Mouse (Mus musculus) left cerebral cortex, postnatal 14 days (tissue): ENCODE results near the gene Hyls1. TPM values are rescaled to one million over a fixed set of nuclear protein-coding genes. Genes with fewer than 3 reads are reported as not detected.
"Not testable (repeated sequence)": the region's sequence is repeated elsewhere in the genome, so short reads cannot be mapped to it uniquely, and the experiment has no call there.

Source experiments
- DNase-seq, 2 experiments: peaks; one replicate each; pipeline ENCODE4 v3.0.0; 2021 to 2022; ENCODE audit warnings: low spot score in 2 of 2, mixed read lengths in 1 of 2
- intact Hi-C: fragments of 180-260 bp; cut with DNase I; formaldehyde crosslinking; loops from one replicate; pipeline ENCODE4 v1.15.1; 2025
- long read RNA-seq, 2 experiments: library from polyadenylated mRNA; stranded (forward); transcript quantifications; one replicate each; pipeline ENCODE4 v2.0.0; 2021
- total RNA-seq, 2 experiments: library from RNA; stranded (reverse); gene quantifications; 2 replicates each; pipeline ENCODE4 v1.2.3; 2021

Hyls1 gene
- total RNA-seq, result 1 to 10 TPM; 7.3 to 8.8 TPM
- long read RNA-seq, experiment 1, transcript Hyls1-201 (4 exons, 1,973 nt), result major isoform, 10 of 11 reads
- long read RNA-seq, experiment 1, partial matches to known transcripts, result 1 of 11 reads
- long read RNA-seq, experiment 1, other reads (novel, unspliced or antisense), result 0 of 11 reads
- long read RNA-seq, experiment 2, transcript Hyls1-201 (4 exons, 1,973 nt), result major isoform, 5 of 5 reads
- long read RNA-seq, experiment 2, partial matches to known transcripts, result 0 of 5 reads
- long read RNA-seq, experiment 2, other reads (novel, unspliced or antisense), result 0 of 5 reads

- intact Hi-C loops, result no loop called here
These were observed at the start of gene Hyls1, which contains the start of gene Pate2 for GRCm38 (mm10) chr9:35569571-35570534. Gene Hyls1 (minus strand): TSS chr9:35570398. Gene Pate2 (plus strand): TSS chr9:35570284.

GRCm38 (mm10) chr9:35616784-35617183 is 46.6 kb upstream of the Hyls1 start:
- DNase-seq, intact Hi-C loops: not testable (repeated sequence)

More at GRCm38 (mm10) chr9:35569571-35570534, at the start of gene Hyls1, which contains the start of gene Pate2:
- peak; percentile 93 to 95 for DNase-seq

DNA sequence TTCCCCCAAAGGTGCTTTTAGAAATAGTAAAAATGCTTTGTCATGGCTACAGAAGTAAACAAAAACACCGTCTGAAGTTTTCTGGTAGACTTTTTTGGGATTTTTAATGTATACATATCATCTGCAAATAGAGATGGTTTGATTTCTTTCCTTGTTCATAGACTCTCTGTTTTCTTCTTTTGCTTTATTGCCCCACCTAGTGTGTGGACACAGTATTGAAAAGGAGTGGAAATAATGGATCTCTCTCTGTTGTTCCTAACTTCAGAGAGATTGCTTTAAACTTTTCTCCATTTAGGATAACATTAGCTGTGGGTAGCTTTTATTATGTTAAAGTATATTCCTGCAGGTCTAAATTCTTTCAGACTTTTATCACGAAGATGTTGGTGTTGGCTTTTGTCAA is 43.8 kb upstream of the Hyls1 start:
- intact Hi-C loops, result no loop called here
- DNase-seq, result no peak

DNA sequence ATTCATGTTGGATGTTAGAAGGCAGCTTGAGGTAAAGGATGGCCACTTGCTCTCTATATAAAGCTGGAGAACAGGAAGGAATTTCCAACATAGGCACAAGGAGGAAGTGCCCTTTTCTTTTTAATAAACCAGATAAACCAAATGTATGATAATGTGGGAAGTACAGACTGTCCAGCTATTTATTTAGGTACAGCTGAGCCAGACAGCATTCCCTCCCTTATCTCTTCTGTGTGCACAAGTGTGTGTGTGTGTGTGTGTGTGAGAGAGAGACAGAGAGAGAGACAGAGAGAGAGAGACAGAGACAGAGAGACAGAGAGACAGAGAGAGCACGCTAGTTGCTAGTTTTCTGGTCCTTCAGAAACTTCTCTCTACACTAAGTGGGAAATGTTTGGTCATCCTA is 41.6 kb upstream of the Hyls1 start, which contains the start of gene Pate4:
Pate4 (minus strand) TSS at position 101 of the 400 bp plus-strand sequence.
- no peak for DNase-seq

DNA sequence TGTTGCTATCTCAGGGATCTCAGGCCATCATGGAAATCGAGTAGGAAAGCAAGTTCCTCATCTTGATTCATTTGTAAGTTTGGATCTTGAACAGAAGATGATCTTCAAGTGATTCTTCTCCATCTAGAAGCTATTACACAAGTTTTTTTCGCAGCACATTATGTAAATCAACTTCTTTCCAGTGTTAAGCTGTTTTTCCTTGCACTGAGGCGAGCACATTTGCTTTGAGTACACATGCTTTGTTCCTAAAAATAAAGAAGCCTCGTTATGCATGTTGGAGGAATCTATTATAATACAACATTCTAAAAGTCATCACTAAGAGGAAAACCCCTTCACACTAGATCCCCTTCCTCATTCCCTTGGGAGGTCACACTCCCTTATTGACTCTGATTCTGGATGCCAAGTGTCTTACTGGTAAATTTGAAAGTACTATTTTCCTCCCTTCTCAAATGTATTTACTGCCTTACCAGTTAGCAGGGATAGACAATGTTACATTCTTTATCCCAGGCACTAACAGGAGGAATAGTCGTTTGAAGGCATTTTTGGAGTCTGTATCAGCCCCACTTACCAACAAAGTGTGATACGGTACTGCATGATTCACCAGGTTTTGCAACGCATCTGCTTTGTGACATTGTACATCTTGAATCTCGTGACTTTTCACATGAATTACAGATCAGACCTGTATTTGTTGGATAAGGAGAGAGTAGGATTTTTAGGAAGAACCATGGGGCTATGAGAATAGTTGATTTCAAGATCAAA is 37.6 kb upstream of the Hyls1 start:
- intact Hi-C loops, result no loop called here
- peak in 1 of 2 experiments; percentile 40 for DNase-seq

More for the DNA sequence above, 41.6 kb upstream of the Hyls1 start, which contains the start of gene Pate4:
- intact Hi-C loops, result no loop called here

- intact Hi-C loops, result loop anchor here (5.0 to 10.0 kb wide), 3 partner anchors 114 to 1122 kb away; no protein-coding TSS in a partner anchor
- peak; percentile 52 to 61 for DNase-seq
These were observed 22.7 kb upstream of the Hyls1 start for GRCm38 (mm10) chr9:35592903-35593302.

DNA sequence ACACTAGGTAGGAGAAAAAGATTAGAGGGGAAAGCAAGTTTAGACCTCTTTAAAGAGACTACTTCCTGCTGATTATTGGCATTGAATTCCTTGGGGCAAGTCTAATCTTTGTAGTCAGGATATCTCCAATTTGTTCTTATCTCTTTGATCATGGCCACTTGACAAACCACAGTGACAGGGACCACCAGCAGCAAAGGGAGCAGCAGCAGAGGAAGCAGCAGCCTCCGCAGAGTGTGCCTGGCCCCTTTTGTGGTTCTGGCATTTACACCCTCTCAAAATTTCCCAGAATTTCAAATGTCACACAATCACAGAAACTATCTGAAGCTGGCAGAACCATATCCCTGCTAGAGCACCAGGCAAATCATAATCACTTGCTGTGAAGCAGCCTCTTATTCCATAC is 17.5 kb upstream of the Hyls1 start:
- no peak for DNase-seq
- intact Hi-C loops, result no loop called here

DNA sequence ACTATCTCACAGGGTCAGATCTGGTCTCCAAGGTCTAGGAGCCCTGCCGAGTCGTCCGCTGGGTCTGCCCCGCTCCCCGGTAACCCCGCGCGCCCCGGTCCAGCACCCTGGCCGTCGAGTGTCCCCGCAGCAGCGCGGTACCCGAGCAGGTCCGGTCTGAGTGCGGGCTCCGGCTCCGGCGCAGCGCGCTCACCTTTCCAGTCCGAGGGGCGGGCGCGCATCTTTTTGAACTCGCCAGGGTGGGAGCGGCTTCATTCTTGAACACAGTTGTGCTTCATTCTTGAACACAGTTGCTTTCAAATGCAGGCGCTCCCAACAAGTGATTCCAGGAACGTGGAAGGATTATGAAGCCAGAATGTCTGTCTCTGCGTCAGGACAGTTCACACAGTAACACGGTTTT is 4.2 kb upstream of the Hyls1 start:
- intact Hi-C loops, result no loop called here
- DNase-seq, result no peak

GRCm38 (mm10) chr9:35570663-35571062 is 465 bp upstream of the Hyls1 start:
- intact Hi-C loops, result no loop called here
- no peak for DNase-seq

- intact Hi-C loops, result no loop called here
- no peak for DNase-seq
These were observed 2.2 kb downstream of the Hyls1 start for GRCm38 (mm10) chr9:35567995-35568394.

- intact Hi-C loops, result no loop called here
- DNase-seq, result no peak
These were observed 5.5 kb downstream of the Hyls1 start for GRCm38 (mm10) chr9:35564536-35565240.

DNA sequence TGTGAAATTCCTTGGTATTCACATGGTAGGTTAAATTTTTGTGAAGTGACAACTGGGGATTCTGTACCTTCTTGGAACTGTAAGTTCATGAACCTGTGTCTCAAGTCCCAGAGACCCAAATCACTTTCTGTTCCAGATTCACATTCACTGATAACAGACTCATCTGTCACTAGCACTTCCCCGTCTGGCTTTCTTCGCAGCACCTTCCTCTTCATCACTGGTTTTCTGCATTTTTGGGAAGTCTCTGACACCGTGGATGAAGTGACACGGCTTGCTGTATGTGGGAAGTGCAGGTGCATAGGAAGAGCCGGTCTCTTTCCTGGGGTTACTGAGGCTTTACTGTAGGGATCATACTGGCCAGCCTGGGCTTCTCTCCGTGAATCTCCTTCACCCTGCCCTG is 8.6 kb downstream of the Hyls1 start:
- DNase-seq, result no peak
- intact Hi-C loops, result no loop called here

- DNase-seq, result no peak
- intact Hi-C loops, result no loop called here
These were observed 9.1 kb downstream of the Hyls1 start for GRCm38 (mm10) chr9:35561076-35561475.

GRCm38 (mm10) chr9:35559009-35559890 is 10.9 kb downstream of the Hyls1 start:
- intact Hi-C loops, result no loop called here
- peak; percentile 85 to 91 for DNase-seq

DNA sequence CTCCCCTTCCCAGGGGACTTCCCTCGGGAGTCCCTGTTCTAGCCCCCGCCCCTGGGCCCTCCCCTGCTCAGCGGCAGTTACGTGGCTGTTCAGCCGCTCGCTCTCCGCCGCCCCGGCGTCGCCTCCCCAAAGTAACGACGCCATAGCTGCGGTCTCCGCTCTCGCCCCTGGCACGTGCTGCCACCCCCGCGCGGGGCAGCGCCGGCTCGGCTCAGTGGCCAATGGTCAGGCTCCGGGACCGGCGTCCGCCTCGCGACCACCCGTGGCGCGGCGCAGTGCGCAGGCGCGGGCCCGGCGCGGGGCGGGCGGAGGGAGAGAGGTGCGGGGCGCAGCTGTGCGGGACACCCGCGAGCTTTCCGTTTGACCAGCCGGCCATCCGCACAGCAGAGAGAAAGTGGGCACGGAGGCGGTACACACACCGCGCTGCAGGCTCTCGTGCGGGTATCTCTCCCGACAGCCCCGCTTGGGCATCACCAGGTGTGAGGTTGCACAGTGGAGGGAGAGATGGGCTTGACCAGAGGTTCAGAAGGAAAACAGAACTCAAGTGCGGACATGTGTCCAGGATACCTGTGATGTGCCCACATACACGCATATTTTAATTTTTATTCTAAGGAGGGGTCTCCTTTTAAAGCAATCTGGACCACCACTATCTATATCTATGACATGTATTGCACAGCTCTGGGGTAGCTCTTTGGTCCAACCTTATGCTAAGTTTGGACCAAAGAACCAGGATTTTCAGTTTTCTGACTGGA is 11.8 kb downstream of the Hyls1 start, which contains the start of the genes Ddx25 and Pus3:
Ddx25 (minus strand) TSS at position 272 of the 752 bp plus-strand sequence.
Pus3 (plus strand) TSS at position 339 of the 752 bp plus-strand sequence.
- intact Hi-C loops, result no loop called here

DNA sequence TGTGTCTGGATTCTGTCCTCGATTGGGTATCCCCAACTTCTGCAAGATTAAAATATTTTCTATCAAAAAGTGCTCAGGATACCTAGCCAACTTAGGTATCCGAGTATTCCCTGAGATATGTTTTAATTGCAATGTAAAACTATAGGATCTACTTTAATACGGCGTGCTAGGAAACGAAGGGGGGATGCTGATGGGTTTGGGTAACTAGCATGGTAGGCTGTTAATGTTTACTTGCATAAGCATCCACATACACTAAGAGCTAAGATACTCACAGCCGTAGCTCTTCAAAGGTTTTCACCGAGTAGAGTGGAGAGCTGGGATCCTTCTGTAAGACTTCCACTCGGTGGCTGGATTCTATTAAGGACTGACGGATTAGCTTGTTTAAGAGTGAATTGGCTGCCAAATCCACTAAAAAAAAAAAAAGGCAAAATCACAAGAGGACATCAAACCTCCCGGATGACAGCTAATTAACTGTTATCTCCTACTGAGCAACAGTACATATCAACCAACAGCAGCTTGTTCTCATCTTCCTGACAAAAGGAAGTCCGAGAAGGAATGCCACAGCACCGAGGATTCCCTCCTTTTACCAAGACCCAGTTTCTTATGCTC is 13.6 kb downstream of the Hyls1 start:
- intact Hi-C loops, result no loop called here
- DNase-seq, result no peak

More for the DNA sequence above, 11.8 kb downstream of the Hyls1 start, which contains the start of the genes Ddx25 and Pus3:
- DNase-seq, result peak; percentile 73 to 75
